Mouse (Mus musculus) CH12F3 (cell line): Measurements from ENCODE around the gene Spcs1.

Source experiments
- in situ Hi-C: fragments of 300-500 bp; cut with MboI; formaldehyde crosslinking; loops from 2 replicates; pipeline ENCODE4 v1.14.3; 2020; ENCODE audit warnings: low sequenced_read_pairs

The Spcs1 gene

DNA sequence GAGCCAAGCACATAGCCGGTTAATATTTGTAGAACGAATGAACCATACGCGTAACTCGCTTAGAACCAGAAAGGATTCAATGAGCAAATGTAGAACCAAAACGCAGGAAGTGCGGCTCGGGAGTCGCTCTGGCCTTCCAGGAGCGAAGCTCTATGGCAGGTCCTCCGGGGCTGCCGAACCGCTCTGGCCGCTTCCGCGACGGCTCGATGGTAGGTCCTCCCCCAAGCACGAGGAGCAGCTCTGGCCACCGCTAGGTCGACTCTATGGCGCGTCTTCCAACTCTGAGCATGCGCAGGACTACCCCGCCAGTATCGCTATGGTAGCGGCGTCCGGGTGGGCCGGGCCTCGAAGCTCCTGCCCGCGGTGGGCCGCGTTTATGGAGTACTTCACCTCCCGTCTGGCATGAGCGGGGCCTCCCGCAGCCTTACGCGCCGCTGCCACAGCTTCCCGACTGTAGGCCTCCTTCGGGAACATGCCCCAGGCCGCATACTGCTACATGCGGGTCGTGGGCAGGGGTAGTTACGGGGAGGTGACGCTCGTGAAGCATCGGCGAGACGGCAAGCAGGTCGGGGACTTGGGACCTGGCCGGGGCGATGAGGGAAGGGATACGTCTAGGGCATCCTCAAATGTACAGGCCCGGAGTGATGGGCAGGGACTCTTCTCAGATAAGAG lies 50.2 kb downstream of the Spcs1 start, which contains the start of gene Nek4:
Gene Nek4, plus strand, starts transcription at position 224 of the 672 bp plus-strand sequence.
- in situ Hi-C loops: no loop called here

DNA sequence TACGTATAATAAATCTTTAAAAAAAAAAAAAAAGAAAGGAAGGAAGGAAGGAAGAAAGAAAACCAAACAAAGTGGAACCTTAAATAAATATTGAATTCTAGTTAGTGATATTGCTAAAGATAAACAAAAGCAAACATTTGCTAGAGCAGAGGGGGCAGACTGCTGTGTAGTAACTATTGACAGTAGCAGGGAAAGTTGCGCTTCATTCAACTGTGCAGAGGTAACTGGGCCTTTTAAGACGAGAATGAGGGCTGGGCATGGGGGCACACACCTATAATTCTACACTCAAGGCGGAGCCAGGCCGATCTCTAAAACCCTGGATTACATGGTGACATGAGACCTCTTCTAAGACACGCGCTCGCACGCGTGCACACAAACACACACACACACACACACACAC lies 51.5 kb downstream of the Spcs1 start:
- in situ Hi-C loops: no loop called here
